Mouse (Mus musculus) small intestine, adult 2 months (tissue): ENCODE measurements around the gene Elf1. TPM values are rescaled to one million over a fixed set of nuclear protein-coding genes. Genes with fewer than 3 reads are reported as not detected.

Source experiments
- H3K27ac ChIP-seq: fragments of 200-500 bp; 2 replicates; pipeline ENCODE4 v1.5.1; 2012; ENCODE audit warnings: low read depth, low read length, control low read depth, inconsistent platforms; ENCODE audit not compliant: insufficient read depth
- H3K27me3 ChIP-seq: fragments of 200-500 bp; 2 replicates; pipeline ENCODE4 v1.6.1; 2012; ENCODE audit warnings: mild to moderate bottlenecking, moderate library complexity, low read length, inconsistent platforms; ENCODE audit not compliant: control insufficient read depth, insufficient read depth
- H3K36me3 ChIP-seq: fragments of 200-500 bp; 2 replicates; pipeline ENCODE4 v1.6.1; 2012; ENCODE audit warnings: mild to moderate bottlenecking, low read length, control low read depth, inconsistent platforms; ENCODE audit not compliant: control insufficient read depth, insufficient read depth
- H3K4me1 ChIP-seq: fragments of 200-500 bp; 2 replicates; pipeline ENCODE4 v1.6.1; 2012; ENCODE audit warnings: low read length, inconsistent platforms, mixed read lengths; ENCODE audit not compliant: control insufficient read depth, insufficient read depth, insufficient read length
- H3K4me3 ChIP-seq: fragments of 200-500 bp; 2 replicates; pipeline ENCODE4 v1.5.1; 2012; ENCODE audit warnings: low read depth, mild to moderate bottlenecking, control low read depth, inconsistent platforms, low read length, moderate library complexity
- CTCF ChIP-seq: fragments of 200-500 bp; IDR thresholded peaks from 2 replicates; pipeline ENCODE4 v1.5.1; 2012; ENCODE audit warnings: low read depth, mild to moderate bottlenecking, control low read depth, inconsistent platforms, low read length, moderate library complexity, mixed read lengths; ENCODE audit not compliant: insufficient replicate concordance, insufficient read length; ENCODE audit errors: extremely low read depth
- POLR2A ChIP-seq: fragments of 200-500 bp; IDR thresholded peaks from 2 replicates; pipeline ENCODE4 v1.6.1; 2012; ENCODE audit warnings: low read depth, mild to moderate bottlenecking, control low read depth, inconsistent platforms, low read length, moderate library complexity
- WGBS: fragments of 180-500 bp; shearing (Covaris S2); methylation state at CpG from one replicate; pipeline ENCODE4 v1.1.7; 2018; 5-methylcytosine and 5-hydroxymethylcytosine counted together
- polyA plus RNA-seq: library from polyadenylated mRNA; depleted of rRNA; stranded (reverse); fragments of >200 nt; gene quantifications from 2 replicates; pipeline ENCODE4 v1.2.3, GENCODE M21; 2012

Gene Elf1
- polyA plus RNA-seq, 1 experiment: 20.1 TPM

DNA sequence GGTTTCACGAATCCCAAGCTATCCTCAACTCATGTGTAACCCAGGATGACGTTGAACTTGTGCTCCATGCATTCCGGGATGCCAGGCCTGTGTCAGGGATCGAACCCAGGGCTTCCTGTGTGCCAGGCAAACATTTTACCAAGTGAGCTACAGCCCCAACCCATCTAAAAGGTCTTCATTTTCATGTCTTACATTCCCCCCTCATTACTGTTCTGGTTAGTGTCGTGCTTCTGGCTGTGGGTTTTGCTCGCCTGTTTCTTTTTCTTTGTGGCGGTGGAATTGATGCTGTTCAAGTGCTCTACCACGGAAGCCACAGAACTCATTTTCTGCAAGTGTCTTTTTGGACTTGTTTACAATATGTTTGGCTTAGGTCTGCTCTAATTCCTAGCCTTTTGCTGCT, 109.9 kb downstream of the Elf1 start:
- Histone ChIP-seq H3K27ac (no peak overlapping the region), H3K4me3 (no peak overlapping the region)

GRCm38 (mm10) chr14:79591611-79592010, 110.6 kb downstream of the Elf1 start:
- WGBS: 92% methylated on average over 2 of the region's 2 CpGs
- H3K36me3 ChIP-seq: peaks cover 8% of the 10 kb centered on the region
- TF ChIP-seq POLR2A: no peak
- no peak for TF ChIP-seq CTCF
- no peak overlapping the region for H3K27ac ChIP-seq
- peaks cover 5% of the 10 kb centered on the region; the same call in 1 of the 2 replicates for H3K4me1 ChIP-seq
- no peaks in the 10 kb centered on the region for H3K27me3 ChIP-seq
- no peak overlapping the region for H3K4me3 ChIP-seq

More for the DNA sequence above, 109.9 kb downstream of the Elf1 start:
- H3K4me1 ChIP-seq: peaks cover 6% of the 10 kb centered on the region; the same call in 1 of the 2 replicates
- no peak for TF ChIP-seq POLR2A
- TF ChIP-seq CTCF: no peak
- peaks cover 3% of the 10 kb centered on the region; the same call in 1 of the 2 replicates for H3K36me3 ChIP-seq
- WGBS: 91% methylated on average over 8 of the region's 8 CpGs
- no peaks in the 10 kb centered on the region for H3K27me3 ChIP-seq

GRCm38 (mm10) chr14:79594069-79594468, 113.1 kb downstream of the Elf1 start:
- no peaks in the 10 kb centered on the region for H3K27me3 ChIP-seq
- WGBS: 90% methylated on average over 5 of the region's 5 CpGs

GRCm38 (mm10) chr14:79596602-79597001, 115.6 kb downstream of the Elf1 start:
- TF ChIP-seq POLR2A (no peak), CTCF (no peak)
- Histone ChIP-seq H3K36me3 (peaks cover 32% of the 10 kb centered on the region), H3K4me3 (no peak overlapping the region), H3K4me1 (peaks cover 4% of the 10 kb centered on the region; the same call in 1 of the 2 replicates), H3K27me3 (no peaks in the 10 kb centered on the region), H3K27ac (no peak overlapping the region)
- 40% methylated on average over 4 of the region's 4 CpGs for WGBS

More at GRCm38 (mm10) chr14:79594069-79594468, 113.1 kb downstream of the Elf1 start:
- peaks cover 22% of the 10 kb centered on the region for H3K36me3 ChIP-seq
- TF ChIP-seq POLR2A (no peak), CTCF (no peak)
- no peaks in the 10 kb centered on the region for H3K4me1 ChIP-seq
- no peak overlapping the region for H3K27ac ChIP-seq
- H3K4me3 ChIP-seq: no peak overlapping the region

GRCm38 (mm10) chr14:79605881-79606280, 124.9 kb downstream of the Elf1 start:
- H3K4me1 ChIP-seq: no peaks in the 10 kb centered on the region
- WGBS: 81% methylated on average over 2 of the region's 2 CpGs
- TF ChIP-seq POLR2A: no peak
- TF ChIP-seq CTCF: no peak
- H3K36me3 ChIP-seq: peaks cover 46% of the 10 kb centered on the region
- H3K27me3 ChIP-seq: no peaks in the 10 kb centered on the region
- no peak overlapping the region for H3K27ac ChIP-seq
- no peak overlapping the region for H3K4me3 ChIP-seq

DNA sequence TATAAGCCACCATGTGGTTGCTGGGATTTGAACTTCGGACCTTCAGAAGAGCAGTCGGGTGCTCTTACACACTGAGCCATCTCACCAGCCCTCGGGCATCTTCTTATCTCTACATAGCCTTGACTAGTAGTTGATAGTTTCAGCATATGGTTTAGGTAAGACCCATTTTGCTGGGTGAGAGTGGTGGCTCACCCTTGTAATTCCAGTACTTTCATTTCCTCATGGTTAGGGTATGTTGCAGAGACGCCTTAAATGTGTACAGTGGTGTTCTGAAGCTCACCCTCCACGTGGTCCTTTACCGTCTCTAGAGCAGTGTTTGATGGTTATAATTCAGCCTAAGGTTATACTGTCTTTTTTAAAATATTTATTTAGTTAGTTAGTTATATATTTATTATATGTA, 125.4 kb downstream of the Elf1 start:
- Histone ChIP-seq H3K27me3 (no peaks in the 10 kb centered on the region), H3K36me3 (peaks cover 49% of the 10 kb centered on the region), H3K27ac (no peak overlapping the region), H3K4me1 (no peaks in the 10 kb centered on the region), H3K4me3 (no peak overlapping the region)
- WGBS: 74% methylated on average over 6 of the region's 6 CpGs
- no peak for TF ChIP-seq CTCF
- TF ChIP-seq POLR2A: no peak

- H3K27ac ChIP-seq: no peak overlapping the region
- TF ChIP-seq POLR2A: no peak
- TF ChIP-seq CTCF: no peak
- H3K36me3 ChIP-seq: peaks cover 52% of the 10 kb centered on the region
- 86% methylated on average over 3 of the region's 3 CpGs for WGBS
- H3K4me3 ChIP-seq: no peak overlapping the region
- no peaks in the 10 kb centered on the region for H3K4me1 ChIP-seq
- H3K27me3 ChIP-seq: no peaks in the 10 kb centered on the region
These were observed 125.9 kb downstream of the Elf1 start for GRCm38 (mm10) chr14:79606867-79607266.

DNA sequence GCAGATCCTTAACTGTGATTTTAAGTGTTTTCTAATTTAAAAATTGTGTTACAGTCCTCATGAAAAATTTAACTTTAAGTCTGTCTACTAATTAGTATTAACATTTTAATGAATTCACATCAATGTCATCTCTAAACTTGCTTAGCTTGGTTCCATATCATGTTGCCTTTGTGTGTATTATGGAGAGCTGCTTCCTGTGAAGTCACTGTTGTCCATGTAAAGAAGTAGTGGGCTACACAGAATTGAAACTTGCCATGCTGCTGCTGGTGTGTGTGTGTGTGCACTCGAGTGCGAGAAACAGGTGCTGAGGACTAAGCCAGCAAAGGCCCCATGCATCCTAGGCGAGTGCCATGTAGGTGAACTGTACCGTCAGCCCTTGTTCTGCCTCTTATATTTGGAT, 126.4 kb downstream of the Elf1 start:
- H3K27ac ChIP-seq: no peak overlapping the region
- no peaks in the 10 kb centered on the region for H3K4me1 ChIP-seq
- TF ChIP-seq POLR2A: no peak
- TF ChIP-seq CTCF: no peak
- WGBS: 91% methylated on average over 4 of the region's 4 CpGs
- H3K4me3 ChIP-seq: no peak overlapping the region
- H3K27me3 ChIP-seq: no peaks in the 10 kb centered on the region
- peaks cover 54% of the 10 kb centered on the region for H3K36me3 ChIP-seq
